Mouse (Mus musculus): ENCODE measurements around the gene Vstm5.
"Not testable (repeated sequence)": the region's sequence is repeated elsewhere in the genome, so short reads cannot be mapped to it uniquely, and the experiment has no call there.

Gene Vstm5

GRCm38 (mm10) chr9:15239042-15239925 lies at the start of gene Vstm5:
TSS of gene Vstm5 (plus strand) at chr9:15239045.
- no peak for DNase-seq (ENCODE audit: low spot score)

DNA sequence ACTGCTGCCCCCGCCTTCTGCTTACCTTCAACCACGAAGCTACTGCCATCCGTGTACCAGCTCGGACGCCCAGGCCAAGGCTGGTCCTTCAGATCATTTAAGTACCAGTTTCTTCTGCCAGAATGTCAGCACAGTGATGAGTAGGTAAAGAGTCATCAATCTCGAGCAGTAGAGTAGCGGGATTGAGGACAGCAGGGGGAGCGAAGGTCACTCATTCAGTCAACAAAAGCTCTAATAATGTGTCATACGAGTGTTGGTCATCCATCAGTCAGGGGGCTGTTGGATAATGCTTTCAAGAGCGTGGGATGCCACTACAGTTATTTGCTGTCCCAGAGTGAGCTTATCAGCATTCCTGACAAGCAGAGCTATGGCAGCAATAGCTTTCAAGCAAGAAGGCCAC lies 44.0 kb upstream of the Vstm5 start:
- DNase-seq (ENCODE audit: low spot score), result not testable (repeated sequence)

DNA sequence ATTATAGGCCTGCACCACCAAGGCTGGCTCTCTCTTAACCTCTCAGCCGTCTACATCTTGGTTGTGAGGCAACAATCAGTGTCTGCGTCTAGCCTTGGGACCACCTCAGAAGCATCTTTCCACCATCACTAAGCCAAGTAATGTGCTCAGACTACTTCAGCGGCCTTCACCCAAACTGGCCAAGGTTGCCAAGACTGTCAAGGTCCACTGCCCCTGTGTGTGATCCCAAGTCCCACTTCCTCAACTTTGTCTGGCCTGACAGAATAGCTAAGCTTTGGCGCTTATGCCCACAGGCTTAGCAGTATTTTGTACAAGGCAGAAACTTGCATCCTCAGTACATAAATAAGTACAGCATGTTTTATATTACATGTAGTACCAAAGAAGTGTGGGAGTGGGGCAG lies 32.2 kb upstream of the Vstm5 start:
- DNase-seq (ENCODE audit: low spot score), result no peak

DNA sequence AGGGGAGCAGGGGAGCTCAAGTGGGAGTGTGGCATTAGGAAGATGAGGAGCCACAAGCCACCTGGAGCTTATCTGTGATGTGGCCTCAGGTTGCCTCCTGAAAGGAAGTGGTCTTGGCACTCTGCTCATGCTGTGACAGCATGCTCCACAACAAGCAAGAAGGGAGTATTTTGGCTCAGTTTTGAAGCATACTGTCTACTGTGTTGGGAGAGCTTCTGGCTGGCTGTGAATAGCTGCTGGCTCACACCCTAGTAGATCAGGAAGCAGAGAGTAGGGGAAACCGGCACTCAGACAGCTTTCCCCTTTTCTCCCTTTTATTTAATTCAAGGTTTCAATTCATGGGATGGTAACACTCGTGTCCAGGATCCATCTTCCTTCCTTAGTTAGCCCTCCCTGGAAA lies 29.5 kb upstream of the Vstm5 start:
- DNase-seq (ENCODE audit: low spot score), result no peak

GRCm38 (mm10) chr9:15211876-15212275 lies 27.0 kb upstream of the Vstm5 start:
- peak; percentile 12 for DNase-seq (ENCODE audit: low spot score)

GRCm38 (mm10) chr9:15213695-15214094 lies 25.1 kb upstream of the Vstm5 start:
- DNase-seq (ENCODE audit: low spot score), result no peak

GRCm38 (mm10) chr9:15224912-15225311 lies 13.9 kb upstream of the Vstm5 start:
- no peak for DNase-seq (ENCODE audit: low spot score)

DNA sequence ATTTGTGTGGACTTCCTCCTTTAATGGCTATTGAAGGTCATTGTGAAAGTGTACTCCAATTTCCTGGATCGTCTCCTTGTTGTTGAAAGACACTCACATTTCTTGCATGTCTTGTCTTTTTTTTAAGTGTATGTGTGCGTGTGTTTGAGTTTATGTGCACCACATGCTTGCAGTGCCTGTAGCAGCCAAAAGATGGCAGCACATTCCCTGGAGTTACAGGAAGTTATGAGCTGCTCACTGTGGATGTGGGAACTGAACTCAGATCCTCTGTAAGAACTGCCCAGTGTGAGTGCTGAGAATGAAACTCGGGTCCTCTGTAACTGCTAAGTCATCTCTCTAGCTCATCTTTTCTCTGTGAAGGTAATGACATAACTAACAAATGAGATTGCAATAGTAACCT lies 6.4 kb upstream of the Vstm5 start:
- DNase-seq (ENCODE audit: low spot score), result no peak

- no peak for DNase-seq (ENCODE audit: low spot score)
Measured at GRCm38 (mm10) chr9:15233604-15234003, 5.2 kb upstream of the Vstm5 start.

- no peak for DNase-seq (ENCODE audit: low spot score)
Measured at GRCm38 (mm10) chr9:15235986-15236385, 2.9 kb upstream of the Vstm5 start.

DNA sequence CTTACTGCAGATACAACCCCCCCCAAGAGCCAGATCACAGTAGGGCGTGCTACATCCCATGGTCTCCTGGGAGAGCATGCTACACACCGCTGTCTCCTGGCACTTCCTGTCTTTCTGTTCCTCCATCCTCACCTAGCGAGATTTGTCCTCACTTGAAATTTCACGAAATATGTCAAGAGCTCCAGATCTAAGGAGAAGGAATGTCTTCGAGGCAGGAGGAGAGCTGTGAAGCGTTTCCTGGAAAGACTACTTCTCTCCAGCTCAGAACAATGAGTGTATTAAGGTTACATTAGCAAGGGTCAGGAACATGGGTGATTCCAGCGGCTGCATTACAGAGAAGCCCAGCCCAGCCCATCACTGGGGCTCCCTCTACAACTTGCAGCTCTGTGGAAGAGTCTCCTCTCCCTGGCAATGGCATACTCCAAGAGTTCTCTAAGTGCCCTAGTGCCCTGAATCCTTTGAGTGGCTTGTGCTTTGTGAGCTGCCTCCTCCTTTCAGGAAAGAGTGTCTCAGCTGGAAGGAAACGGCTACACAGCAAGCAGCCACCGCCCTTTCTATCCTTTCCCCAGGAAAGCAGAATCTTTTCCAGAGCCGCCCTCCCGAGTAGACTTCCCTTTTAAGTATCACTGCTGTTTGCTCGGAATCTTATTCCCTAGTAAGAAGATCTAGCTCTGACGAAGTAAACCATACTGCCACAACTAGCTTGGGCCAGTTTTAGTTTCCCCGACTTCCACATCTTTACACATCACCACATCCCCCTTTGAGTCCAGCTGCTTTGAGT lies 1.1 kb upstream of the Vstm5 start:
- no peak for DNase-seq (ENCODE audit: low spot score)

DNA sequence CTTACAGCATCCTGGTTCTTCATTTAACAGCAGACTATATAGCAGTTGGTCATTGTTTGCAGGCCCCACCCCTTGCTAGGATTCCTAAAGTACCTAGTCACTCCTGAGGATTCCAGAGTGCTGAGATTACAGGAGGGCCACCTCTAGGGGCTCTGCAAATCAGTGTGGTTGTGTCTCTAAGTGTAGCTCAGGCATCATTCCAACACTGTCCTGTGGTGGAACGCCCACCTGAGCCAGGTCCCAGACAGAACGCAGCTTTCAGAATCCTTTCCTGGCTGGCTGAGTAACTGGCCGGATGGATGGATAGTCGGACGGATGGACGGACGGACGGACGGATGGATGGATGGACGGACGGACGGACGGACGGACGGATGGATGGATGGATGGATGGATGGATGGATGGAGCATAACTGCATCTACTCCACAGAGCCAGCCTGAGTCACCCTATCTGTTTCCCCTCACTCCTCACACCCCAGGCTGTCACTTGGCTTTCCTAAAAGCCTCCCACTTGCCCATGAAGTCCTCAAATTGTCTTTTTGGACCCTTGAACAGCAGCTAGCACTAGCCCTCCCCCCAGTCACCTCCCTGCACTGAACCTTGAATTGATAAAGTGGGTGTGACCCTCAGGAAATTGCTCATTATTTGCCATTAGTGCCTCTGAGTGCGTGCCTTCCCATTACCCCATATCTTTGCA lies 401 bp upstream of the Vstm5 start:
- no peak for DNase-seq (ENCODE audit: low spot score)

GRCm38 (mm10) chr9:15240006-15240405 lies 1.2 kb downstream of the Vstm5 start:
- DNase-seq (ENCODE audit: low spot score), result no peak

- no peak for DNase-seq (ENCODE audit: low spot score)
Measured at GRCm38 (mm10) chr9:15240863-15241595, 2.2 kb downstream of the Vstm5 start.

DNA sequence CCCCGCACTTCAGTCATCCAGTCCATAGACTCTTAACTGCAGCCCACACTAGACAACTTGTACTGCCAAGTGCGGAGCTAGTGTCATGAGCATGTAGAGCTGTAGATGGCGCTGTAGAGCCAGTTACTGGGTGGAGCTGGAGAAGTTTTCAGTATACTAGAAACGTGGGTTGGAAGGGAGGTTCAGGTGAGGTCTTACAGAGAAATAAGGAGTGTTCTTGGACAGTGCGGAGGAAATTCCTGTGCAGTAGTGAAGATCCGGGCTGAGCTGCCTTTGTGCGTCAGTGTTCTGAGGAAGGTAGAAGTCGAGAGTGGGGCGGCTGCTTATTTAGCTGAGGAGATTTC lies 2.7 kb downstream of the Vstm5 start:
- DNase-seq (ENCODE audit: low spot score), result no peak

GRCm38 (mm10) chr9:15242130-15242529 lies 3.3 kb downstream of the Vstm5 start:
- DNase-seq (ENCODE audit: low spot score), result no peak

DNA sequence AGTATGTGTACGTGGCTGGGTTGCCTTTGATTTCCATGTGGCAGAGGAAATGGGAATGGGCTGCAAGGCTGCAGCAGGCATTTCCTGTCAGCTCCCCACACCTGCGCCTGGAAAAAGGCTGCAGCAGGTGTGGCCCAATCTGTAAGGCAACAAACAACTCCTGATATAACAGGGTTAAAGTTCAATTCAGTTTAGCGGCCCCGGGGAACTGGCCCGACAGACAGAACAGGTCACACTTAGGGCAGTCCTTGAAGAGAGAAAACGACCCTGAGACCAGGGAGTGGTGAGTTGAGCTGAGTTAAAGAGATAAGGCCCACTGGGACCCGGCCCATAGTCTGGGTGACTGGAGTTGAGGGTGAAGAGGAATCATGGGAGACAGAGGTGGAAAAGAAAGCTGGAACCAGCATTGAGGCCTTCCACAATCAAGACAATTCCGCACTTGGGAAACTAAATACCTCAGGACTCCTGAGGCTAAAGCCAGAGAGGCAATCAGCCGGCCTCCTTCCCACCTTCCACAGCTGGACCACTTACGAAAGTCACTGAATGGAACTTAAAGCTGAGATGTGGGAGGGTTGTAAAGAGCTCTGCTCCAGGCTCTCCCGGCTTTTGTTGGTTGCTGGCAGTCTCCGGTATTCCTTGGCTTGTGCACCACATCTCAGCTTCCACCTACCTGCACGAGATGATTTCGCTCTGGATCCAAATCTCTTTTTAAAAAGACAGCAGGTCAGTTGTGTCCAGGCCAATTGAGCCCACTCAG lies 6.7 kb downstream of the Vstm5 start:
- DNase-seq (ENCODE audit: low spot score), result no peak

DNA sequence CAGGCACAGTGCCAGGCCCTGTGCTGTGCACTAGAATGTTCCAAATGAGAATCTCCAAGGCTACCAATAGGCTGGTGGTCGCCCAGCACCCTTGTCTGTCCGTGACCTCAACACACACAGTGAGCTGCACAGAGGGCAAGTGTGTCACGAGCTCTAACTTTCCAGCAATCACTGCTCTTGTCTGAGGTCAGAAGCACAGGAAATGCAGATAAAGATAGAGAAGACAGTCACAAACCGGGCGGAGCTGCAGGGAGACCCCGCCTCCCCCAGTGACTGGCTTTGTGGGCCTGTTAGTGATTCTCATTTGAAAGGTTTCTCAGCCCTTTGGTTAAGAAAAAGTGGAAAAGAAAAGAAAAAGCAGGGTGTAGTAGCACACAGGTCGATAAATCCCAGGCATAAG lies 11.5 kb downstream of the Vstm5 start:
- DNase-seq (ENCODE audit: low spot score), result no peak

GRCm38 (mm10) chr9:15252196-15252595 lies 13.4 kb downstream of the Vstm5 start:
- no peak for DNase-seq (ENCODE audit: low spot score)

- no peak for DNase-seq (ENCODE audit: low spot score)
Measured at GRCm38 (mm10) chr9:15254501-15254900, 15.7 kb downstream of the Vstm5 start.

GRCm38 (mm10) chr9:15256214-15256613 lies 17.4 kb downstream of the Vstm5 start:
- DNase-seq (ENCODE audit: low spot score), result no peak
